Mouse (Mus musculus) heart, adult 2 months (tissue): ENCODE data around the gene Hoxa6. TPM values are rescaled to one million over a fixed set of nuclear protein-coding genes. Genes with fewer than 3 reads are reported as not detected.

Source experiments
- DNase-seq, 2 experiments: peaks; one replicate each; pipeline ENCODE4 v3.0.0; 2021
- H3K27ac ChIP-seq: fragments of 200-600 bp; 2 replicates; pipeline ENCODE4 v1.8.1; 2022
- H3K27me3 ChIP-seq: fragments of 200-500 bp; 2 replicates; pipeline ENCODE4 v1.6.1; 2012; ENCODE audit warnings: mild to moderate bottlenecking, low read length, inconsistent platforms, mixed read lengths; ENCODE audit not compliant: control insufficient read depth, insufficient read depth
- H3K36me3 ChIP-seq: fragments of 200-500 bp; 2 replicates; pipeline ENCODE4 v1.6.1; 2012; ENCODE audit warnings: low read length, inconsistent platforms; ENCODE audit not compliant: control insufficient read depth, insufficient read depth
- H3K4me1 ChIP-seq: fragments of 200-500 bp; 2 replicates; pipeline ENCODE4 v1.6.1; 2011; ENCODE audit warnings: low read length; ENCODE audit not compliant: control insufficient read depth, insufficient read depth
- H3K4me3 ChIP-seq: fragments of 200-600 bp; 2 replicates; pipeline ENCODE4 v1.8.1; 2022
- H3K79me2 ChIP-seq: fragments of 200-500 bp; replicated peaks from 2 replicates; pipeline ENCODE4 v1.6.1; 2012; ENCODE audit warnings: mild to moderate bottlenecking, inconsistent platforms, low read length, moderate library complexity, mixed read lengths; ENCODE audit not compliant: control insufficient read depth, insufficient read depth
- H3K9ac ChIP-seq: fragments of 200-500 bp; 2 replicates; pipeline ENCODE4 v1.6.1; 2012; ENCODE audit warnings: low read depth, mild to moderate bottlenecking, control low read depth, inconsistent platforms, low read length, mixed read lengths
- CTCF ChIP-seq: fragments of 200-600 bp; IDR thresholded peaks from 2 replicates; pipeline ENCODE4 v1.8.1; 2022; ENCODE audit warnings: antibody characterized with exemption, mild to moderate bottlenecking, moderate library complexity
- EP300 ChIP-seq: fragments of 200-500 bp; IDR thresholded peaks from 2 replicates; pipeline ENCODE4 v1.6.1; 2011; ENCODE audit warnings: low read depth, low read length, control low read depth; ENCODE audit not compliant: insufficient read depth
- POLR2A ChIP-seq: fragments of 200-500 bp; IDR thresholded peaks from 2 replicates; pipeline ENCODE4 v1.6.1; 2011; ENCODE audit warnings: mild to moderate bottlenecking, low read depth, low read length, control low read depth; ENCODE audit not compliant: insufficient read depth
- whole genome bisulfite sequencing: fragments of 180-500 bp; shearing (Covaris S2); methylation state at CpG from one replicate; pipeline ENCODE4 v1.1.7; 2018; 5-methylcytosine and 5-hydroxymethylcytosine counted together
- intact Hi-C: fragments of 180-260 bp; cut with DNase I; formaldehyde crosslinking; loops from one replicate; pipeline ENCODE4 v1.15.1; 2025
- polyA plus RNA-seq: library from polyadenylated mRNA; depleted of rRNA; stranded (reverse); fragments of >200 nt; gene quantifications from 2 replicates; pipeline ENCODE4 v1.2.3, GENCODE M21; 2012
- total RNA-seq, 2 experiments: library from RNA; stranded (reverse); gene quantifications; 2 replicates each; pipeline ENCODE4 v1.2.3; 2021

Hoxa6 gene
- total and polyA plus RNA-seq, 3 experiments, result not detected

- DNase-seq, result peak; percentile 84 to 91
- intact Hi-C loops, result loop anchor here (1.0 to 5.0 kb wide), 4 partner anchors 10 to 839 kb away; no protein-coding TSS in a partner anchor
- peaks cover 1% of the 10 kb centered on the region; the same call in 1 of the 2 replicates for H3K4me1 ChIP-seq
- WGBS, result 2% methylated on average over 46 of the region's 46 CpGs
- H3K9ac ChIP-seq, result peak within 1 kb of the TSS; percentile 39
- no peaks in the 10 kb centered on the region for H3K79me2 ChIP-seq
- peak within 1 kb of the TSS; percentile 58 for H3K4me3 ChIP-seq
- no peaks in the 10 kb centered on the region for H3K36me3 ChIP-seq
- H3K27me3 ChIP-seq, result peaks cover 43% of the 10 kb centered on the region
- no peak within 1 kb of the TSS for H3K27ac ChIP-seq
- TF ChIP-seq POLR2A (no peak), CTCF (no peak), EP300 (peak; percentile 90; the same call in 1 of the 2 replicates)
These were observed 12.9 kb upstream of the Hoxa6 start, which contains the start of gene Hoxa7 for GRCm38 (mm10) chr6:52221337-52221992. Hoxa7 (minus strand) TSS chr6:52221854.

- WGBS, result 21% methylated on average over 12 of the region's 12 CpGs
- H3K36me3 ChIP-seq, result no peaks in the 10 kb centered on the region
- no peaks in the 10 kb centered on the region for H3K79me2 ChIP-seq
- no peak overlapping the region for H3K9ac ChIP-seq
- intact Hi-C loops, result loop anchor here (1.0 to 5.0 kb wide), 4 partner anchors 10 to 839 kb away; no protein-coding TSS in a partner anchor
- TF ChIP-seq CTCF (no peak), EP300 (no peak), POLR2A (no peak)
- H3K4me3 ChIP-seq, result no peak overlapping the region; the same call in 1 of the 2 replicates
- peaks cover 1% of the 10 kb centered on the region; the same call in 1 of the 2 replicates for H3K4me1 ChIP-seq
- peak in 1 of 2 experiments; percentile 25 for DNase-seq
- H3K27me3 ChIP-seq, result peaks cover 43% of the 10 kb centered on the region
- H3K27ac ChIP-seq, result no peak overlapping the region
These were observed 12.4 kb upstream of the Hoxa6 start for GRCm38 (mm10) chr6:52220865-52221310.

DNA sequence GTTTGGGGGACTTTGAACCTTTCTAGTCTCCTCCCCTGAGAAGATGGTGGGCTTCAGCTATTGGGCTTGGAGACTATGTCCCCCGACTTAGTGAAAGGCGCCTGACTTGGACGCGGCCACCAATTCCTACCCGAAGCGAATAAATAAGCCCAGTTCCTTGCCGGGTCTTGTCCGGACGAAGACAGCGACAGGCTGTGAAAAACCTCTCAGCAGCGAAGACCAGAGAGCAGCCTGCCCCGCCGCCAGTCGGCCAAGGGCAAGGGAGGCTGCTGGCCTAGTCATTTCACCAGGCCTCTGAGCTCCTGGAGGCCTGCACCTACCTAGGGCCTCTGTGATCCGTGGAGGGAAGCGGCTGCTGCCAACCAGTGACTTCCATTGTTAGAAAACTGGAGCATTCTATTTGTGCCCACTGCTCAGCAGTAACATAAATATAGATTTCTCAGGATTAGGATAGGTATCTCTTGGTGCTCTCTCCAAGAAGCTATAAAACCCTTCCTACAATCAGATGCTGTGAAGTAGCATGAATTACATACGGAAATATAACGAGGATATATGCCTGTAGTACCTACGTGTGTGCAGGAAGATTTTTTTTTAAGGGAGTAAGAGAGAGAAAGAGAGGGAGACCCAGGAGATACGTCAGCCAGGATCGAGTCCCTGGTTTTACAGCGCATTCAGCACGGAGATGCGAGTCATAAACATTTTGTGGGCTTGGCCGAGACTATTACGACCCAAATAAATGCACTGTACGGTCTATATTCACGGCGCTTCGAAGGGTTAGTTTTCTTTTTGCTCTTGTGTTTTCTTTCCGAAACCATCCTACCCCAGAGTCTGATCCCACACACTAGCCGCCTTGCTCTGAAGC lies 11.7 kb upstream of the Hoxa6 start:
- peaks cover 41% of the 10 kb centered on the region for H3K27me3 ChIP-seq
- intact Hi-C loops, result loop anchor here (2.0 to 5.0 kb wide), 3 partner anchors 343 to 838 kb away; no protein-coding TSS in a partner anchor
- TF ChIP-seq POLR2A (no peak), CTCF (no peak), EP300 (no peak)

DNA sequence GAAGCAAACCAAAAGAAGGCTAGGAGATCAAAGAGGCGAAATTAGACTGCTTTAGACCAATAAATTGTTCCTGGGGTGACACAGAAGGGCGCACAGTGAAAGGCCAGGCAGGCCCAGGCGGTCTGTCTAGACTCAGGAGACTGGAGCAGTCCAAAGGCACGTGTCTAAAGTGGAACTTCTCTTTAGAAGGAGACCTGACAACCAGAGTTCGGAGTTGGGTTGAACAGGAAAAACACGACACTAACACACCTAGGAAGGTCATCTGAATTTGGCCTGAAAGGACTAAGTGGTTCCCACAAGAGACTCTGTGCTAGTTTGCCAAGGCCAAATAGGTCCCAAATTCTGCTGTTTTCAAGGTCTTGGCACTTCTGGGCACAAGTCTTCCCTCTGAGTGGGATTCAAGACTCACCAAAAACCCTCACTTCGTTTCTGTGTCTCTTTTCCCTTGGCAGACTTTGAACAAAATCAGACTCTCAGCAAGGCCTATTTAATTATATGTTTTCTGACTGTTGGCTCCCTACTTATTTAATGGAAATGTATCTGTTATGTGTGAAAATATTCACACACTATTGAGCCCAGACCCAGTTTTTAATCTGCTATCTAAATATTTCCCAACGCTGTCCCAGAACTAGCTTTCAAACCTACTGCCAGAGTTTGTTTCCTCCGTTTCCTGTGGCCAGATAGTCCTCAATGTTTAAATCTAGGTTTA lies 10.9 kb upstream of the Hoxa6 start:
- peak in 1 of 2 experiments; percentile 16 for DNase-seq
- TF ChIP-seq EP300, result no peak
- no peak for TF ChIP-seq CTCF
- no peak for TF ChIP-seq POLR2A
- 60% methylated on average over 9 of the region's 9 CpGs for whole genome bisulfite sequencing
- Histone ChIP-seq H3K4me3 (no peak overlapping the region), H3K4me1 (peaks cover 1% of the 10 kb centered on the region; the same call in 1 of the 2 replicates), H3K27ac (no peak overlapping the region), H3K79me2 (no peaks in the 10 kb centered on the region), H3K9ac (no peak overlapping the region), H3K27me3 (peaks cover 42% of the 10 kb centered on the region), H3K36me3 (no peaks in the 10 kb centered on the region)
- intact Hi-C loops, result loop anchor here (5.0 kb wide), 1 partner anchor 33 kb away; no protein-coding TSS in a partner anchor

More for the DNA sequence above, 11.7 kb upstream of the Hoxa6 start:
- Histone ChIP-seq H3K79me2 (no peaks in the 10 kb centered on the region), H3K4me1 (peaks cover 1% of the 10 kb centered on the region; the same call in 1 of the 2 replicates), H3K36me3 (no peaks in the 10 kb centered on the region), H3K27ac (no peak overlapping the region), H3K4me3 (no peak overlapping the region), H3K9ac (no peak overlapping the region)
- WGBS, result 49% methylated on average over 32 of the region's 32 CpGs
- DNase-seq, result peak in 1 of 2 experiments; percentile 31

- DNase-seq, result peak in 1 of 2 experiments; percentile 20
- no peaks in the 10 kb centered on the region for H3K36me3 ChIP-seq
- H3K4me3 ChIP-seq, result no peak overlapping the region
- H3K79me2 ChIP-seq, result no peaks in the 10 kb centered on the region
- H3K27me3 ChIP-seq, result peaks cover 45% of the 10 kb centered on the region
- TF ChIP-seq EP300, result no peak
- no peak for TF ChIP-seq CTCF
- no peak for TF ChIP-seq POLR2A
- 18% methylated on average over 14 of the region's 14 CpGs for WGBS
- no peak overlapping the region for H3K27ac ChIP-seq
- H3K4me1 ChIP-seq, result peaks cover 1% of the 10 kb centered on the region; the same call in 1 of the 2 replicates
- H3K9ac ChIP-seq, result no peak overlapping the region
- intact Hi-C loops, result loop anchor here (5.0 kb wide), 1 partner anchor 34 kb away; no protein-coding TSS in a partner anchor
These were observed 10.2 kb upstream of the Hoxa6 start for GRCm38 (mm10) chr6:52218643-52219215.
